Mouse (Mus musculus) gastrocnemius, postnatal 25 days (tissue): ENCODE measurements around the gene Fam234a. TPM values are rescaled to one million over a fixed set of nuclear protein-coding genes. Genes with fewer than 3 reads are reported as not detected.
"Not testable (repeated sequence)": the region's sequence is repeated elsewhere in the genome, so short reads cannot be mapped to it uniquely, and the experiment has no call there.

Source experiments
- DNase-seq: peaks from one replicate; pipeline ENCODE4 v3.0.0; 2022
- total RNA-seq, 2 experiments: library from RNA; stranded (reverse); gene quantifications; 1 replicate in 1 of 2; 2 replicates in 1 of 2; pipeline ENCODE4 v1.2.3; 2021

Gene Fam234a
- total RNA-seq, 2 experiments from 2014 or later, result 61.0 to 71.0 TPM

DNA sequence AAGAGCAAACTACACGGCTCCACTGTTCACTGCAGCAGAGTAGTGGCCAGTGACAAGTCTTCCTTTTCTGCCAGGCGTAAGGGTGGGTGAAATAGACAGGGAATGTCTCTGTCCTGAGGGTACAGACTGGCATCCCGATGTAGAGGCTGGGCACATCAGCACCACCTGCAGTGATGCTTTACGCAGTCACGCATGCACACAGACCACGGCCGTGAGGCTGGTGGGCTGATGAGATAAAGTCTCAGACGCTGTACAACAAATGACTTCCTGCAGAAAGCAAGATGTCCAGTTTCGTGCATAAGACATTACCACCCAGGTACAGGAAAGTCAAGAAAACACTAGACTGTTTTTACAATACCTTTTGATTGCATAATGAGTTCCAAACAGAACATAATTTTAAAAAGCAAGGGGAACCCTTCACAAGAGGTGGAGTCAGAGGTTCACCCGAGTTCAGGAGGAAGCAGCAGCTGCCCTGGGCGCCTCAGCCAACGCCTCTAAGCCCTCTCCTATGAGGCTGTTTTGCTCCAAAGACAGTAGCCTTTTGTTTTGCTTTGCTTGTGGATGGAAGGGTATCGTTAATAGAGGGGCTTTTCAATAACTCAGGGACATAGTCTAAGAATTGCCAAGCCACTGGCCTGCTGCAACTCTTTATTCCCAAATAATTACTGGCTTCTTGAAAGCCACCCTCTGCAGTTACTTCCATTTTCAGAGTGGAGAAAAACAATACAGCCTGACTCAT is 8.8 kb downstream of the Fam234a start:
- no peak for DNase-seq

DNA sequence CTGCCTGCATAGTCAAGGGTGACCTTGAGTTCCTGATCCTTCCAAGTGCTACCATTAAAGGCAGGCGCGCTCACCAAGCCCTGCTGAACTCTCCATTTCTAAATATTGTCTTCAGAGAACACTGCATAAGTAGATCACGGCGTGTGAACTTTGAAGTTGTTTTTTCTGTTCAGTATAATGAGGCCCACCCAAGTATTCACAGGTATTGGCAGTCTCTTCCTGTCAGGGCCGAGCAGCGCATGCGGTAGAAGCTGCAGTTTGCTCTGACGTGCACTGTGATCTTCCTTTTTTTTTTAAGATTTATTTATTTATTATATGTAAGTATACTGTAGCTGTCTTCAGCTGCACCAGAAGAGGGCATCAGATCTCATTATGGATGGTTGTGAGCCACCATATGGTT is 9.7 kb downstream of the Fam234a start:
- DNase-seq, result no peak

DNA sequence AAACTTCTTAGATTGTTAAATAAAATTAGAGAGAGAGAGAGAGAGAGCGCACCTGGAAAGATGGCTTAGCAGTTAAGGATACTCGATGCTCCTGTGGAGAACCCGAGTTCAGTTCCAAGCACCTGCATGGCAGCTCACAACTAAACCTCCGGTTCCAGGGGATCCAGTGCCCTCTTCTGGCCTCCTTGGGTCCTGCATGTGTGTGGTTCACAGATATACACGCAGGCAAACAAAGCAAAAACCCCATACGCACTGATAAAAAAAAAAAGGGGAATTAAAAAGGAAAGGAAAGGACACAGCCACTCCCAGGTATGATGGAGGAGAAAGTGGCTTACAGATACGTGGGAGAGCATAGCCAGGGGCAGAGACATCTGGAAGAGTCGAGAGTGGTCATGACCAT is 11.2 kb downstream of the Fam234a start:
- DNase-seq, result no peak

DNA sequence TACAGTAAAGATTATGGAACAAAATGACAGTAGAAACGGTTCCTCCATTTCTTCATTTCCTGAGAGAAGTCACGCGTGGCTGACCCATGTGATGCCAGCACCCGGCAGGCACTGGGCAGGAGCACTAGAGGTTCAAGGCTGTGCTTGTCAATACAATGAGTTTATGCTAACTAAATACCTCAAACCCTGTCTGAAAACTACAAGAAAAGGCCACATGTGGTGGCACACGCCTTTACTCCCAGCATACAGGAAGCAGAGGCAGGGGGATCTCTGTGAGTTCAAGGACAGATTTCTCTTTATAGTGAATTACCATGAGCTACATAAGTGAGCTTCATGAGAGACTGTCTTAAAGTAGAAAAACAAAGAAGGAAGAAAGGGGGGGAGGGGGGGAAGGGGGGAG is 12.9 kb downstream of the Fam234a start:
- no peak for DNase-seq

DNA sequence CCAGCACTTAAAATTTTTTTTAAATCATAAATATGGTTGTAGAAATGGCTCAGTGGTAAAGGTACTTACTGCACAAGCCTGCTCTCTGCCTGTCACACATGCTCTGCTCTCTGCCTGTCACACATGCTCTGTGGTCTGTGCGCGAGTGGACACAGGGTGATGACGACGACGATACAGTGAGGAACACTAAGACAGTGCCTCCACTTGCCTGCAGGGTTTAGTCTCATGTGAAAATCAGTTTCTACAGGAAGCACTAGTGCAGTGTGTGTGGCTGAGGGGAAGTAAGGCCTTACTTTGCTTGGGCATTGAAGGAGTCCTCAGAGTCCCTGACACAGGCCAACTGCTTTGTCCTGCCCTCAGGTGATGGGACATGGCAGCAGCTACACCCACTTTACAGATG is 14.3 kb downstream of the Fam234a start:
- DNase-seq, result no peak

DNA sequence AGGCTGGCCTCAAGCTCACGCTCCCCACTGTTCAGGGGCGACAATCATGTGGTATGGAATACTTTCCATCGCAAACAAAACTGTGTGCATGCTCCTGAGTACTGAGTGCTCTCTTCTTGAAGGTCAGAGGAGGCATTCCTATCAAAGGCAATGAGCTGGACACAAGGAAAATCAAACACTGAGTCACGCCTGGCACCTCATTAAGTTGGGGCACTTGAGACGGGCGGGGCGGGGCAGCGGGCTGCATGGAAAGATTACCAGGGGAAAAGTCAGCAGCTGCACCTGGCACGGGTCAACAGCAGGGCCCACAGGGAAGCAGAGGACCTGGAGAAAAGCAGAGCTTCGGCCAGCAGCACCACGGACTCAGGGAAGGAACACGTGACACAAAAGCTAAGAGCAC is 18.9 kb downstream of the Fam234a start:
- no peak for DNase-seq

DNA sequence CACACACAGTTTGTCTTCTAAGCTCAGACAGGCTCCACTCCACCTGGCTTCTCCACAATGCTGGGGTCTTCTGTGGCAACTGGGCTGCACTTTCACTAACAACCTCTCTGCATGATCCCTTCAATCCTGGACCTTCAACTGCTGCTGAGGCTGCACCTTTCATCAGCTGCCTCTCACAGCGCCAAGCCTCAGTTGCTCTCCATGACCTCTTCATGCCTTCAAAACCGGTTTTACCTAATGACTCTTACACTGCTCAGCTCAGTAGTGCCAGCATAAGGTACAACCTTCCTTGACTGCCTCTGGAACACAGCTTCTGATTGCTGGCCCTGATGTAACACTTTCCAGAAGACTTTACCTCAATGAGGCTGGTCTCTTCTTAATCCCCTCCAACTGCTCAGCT is 22.5 kb downstream of the Fam234a start:
- no peak for DNase-seq

DNA sequence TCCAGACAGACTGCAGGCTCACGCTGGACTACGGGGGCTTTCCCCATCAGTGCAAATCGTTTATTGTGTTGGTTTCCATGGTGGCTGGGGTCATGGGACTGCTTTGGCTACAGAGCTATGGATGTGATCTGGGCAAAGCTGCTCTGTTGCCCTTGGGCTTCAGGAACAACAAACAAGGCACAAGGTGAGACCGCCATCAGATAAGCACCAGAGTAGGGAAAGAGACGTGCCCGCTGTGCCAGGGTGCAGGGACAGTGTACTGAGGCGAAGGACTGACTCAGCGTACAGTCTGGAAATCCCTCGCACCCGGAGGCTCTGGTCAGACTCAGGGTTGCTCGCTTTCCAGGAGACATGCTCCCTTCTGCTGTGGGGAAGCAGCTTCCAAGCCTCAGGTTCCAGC is 31.4 kb downstream of the Fam234a start:
- no peak for DNase-seq

DNA sequence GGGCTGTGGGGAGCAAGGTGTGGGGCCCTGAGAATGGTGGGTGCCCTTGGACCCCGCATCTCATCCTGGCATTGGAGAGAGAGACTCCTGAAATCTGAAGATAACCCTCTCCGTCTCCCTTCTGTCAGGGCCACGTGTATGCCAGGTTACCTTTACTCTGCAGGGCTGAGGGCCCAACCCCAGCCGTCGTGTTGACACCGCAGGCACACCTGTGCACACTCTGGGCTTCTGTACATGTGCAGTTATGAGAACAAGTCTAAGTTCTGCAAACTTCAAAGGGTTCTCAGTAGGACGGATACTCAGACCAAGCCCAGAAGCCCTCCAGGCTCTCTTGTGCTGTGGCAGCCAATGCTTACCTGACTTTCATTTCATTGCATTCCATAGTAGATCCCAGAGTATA is 31.8 kb downstream of the Fam234a start:
- no peak for DNase-seq

DNA sequence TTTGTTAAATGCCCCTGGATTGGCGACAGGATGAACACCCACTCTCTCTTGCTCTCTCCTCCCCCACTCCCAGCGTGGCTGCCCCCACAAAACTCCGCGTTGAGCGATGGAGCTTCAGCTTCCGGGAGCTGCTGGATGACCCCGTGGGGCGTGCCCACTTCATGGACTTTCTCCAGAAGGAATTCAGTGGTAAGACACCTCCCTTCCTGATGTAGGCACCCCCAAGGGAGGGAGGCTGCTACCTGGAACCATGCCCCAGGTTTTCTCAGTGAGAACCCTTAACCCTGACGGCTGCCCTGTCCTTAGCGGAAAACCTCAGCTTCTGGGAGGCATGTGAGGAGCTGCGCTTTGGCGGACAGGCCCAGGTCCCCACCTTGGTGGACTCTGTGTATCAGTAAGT is 36.4 kb downstream of the Fam234a start, which contains the start of gene Arhgdig:
Arhgdig (minus strand) TSS at position 101 of the 400 bp plus-strand sequence.
- no peak for DNase-seq

DNA sequence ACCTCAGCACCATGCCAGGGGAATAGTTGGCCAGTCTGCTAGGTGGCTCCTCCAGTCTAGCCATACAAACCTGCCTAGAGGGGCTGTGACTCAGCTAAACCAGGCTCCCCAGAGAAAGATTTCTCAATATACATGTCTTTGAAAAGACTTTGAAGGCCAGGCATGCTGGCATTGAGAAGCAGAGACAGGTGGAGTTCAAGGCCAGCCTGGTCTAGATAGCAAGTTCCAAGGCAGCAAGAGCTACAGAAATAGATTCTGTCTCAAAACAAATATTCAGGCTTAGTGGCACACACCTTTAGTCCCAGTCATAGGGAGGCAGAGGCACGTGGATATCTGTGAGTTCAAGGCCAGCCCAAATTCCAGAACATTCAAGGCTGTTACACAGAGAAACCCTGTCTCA is 37.6 kb downstream of the Fam234a start:
- no peak for DNase-seq

DNA sequence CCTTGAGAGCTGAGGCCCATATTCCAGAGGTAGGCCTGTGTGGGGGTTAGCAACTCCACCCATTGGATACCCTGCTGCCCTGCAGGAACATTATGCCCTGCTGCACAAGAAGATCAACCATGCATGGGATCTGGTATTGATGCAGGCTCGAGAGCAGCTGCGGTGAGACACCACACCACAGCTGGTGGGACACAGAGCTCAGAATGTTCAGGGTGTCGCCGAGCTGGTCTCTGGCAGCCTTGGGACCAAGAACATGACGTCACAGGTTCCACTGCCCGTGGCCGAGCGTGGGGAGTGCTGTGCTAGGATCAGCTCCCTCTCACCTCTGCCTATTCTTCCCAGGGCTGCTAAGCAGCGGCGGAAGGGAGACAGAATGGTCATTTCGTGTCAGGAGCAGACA is 39.3 kb downstream of the Fam234a start:
- no peak for DNase-seq

DNA sequence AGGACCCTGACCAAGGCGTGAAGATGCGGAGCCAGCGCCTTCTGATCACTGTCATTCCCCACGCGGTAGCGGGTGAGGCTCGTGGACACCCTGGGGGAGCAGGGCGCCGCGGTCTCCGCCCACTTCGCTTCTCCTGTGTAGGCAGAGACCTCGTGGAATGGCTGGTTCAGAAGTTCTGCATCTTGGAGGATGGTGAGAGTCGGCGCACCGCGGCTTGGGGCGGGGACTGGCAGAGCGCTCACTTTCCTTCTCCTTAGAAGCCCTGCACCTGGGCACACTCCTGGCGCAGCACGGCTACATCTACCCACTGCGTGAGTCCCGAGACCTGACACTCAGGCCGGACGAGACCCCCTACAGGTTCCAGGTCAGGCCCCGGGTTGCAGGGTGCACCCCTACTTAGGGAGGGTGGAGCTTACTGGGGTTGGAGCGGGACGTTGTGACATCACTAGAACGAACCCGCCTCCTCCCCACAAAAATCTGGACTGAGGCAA is 40.7 kb downstream of the Fam234a start:
- DNase-seq, result no peak

DNA sequence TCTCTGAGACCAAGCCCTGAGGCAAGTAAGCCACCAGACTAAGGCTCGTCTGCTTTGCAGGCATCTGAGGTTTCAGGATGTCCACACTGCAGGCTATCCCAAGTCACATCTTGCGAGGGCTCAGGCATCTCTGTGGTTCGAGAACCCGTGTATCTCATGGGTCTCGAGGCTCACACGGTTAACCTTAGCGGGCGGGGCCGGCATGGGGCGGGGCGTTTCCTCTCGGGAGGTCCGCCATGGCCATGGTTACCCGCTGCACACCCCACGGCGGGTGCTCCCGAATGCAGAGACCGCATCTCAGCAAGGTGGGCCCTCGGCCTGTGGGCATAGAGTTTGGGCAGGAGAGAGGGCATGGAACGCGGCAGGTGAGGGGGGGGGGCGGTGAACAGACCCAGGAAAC is 41.3 kb downstream of the Fam234a start, which contains the start of gene Rgs11:
Rgs11 (plus strand) TSS at position 215 of the 400 bp plus-strand sequence.
- DNase-seq, result no peak

DNA sequence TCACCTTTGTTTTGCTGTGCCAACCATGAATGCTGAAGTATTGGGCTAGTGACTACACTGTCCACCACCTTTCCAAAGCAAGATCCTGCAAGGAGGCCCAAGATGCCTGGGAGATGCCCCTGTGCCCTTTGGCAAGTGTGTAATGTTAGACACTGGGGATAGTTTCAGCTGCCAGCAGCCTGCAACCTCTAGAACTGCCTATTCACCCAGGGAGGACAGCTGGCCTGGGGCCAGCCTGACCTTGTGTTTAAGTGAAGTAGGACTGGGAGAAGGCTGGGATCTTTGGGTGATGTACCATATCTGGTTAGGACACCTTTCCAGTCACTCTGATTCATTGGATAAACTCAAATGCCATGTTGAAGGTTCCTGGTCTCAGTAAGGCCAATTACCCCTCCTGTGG is 42.0 kb downstream of the Fam234a start:
- DNase-seq, result no peak

DNA sequence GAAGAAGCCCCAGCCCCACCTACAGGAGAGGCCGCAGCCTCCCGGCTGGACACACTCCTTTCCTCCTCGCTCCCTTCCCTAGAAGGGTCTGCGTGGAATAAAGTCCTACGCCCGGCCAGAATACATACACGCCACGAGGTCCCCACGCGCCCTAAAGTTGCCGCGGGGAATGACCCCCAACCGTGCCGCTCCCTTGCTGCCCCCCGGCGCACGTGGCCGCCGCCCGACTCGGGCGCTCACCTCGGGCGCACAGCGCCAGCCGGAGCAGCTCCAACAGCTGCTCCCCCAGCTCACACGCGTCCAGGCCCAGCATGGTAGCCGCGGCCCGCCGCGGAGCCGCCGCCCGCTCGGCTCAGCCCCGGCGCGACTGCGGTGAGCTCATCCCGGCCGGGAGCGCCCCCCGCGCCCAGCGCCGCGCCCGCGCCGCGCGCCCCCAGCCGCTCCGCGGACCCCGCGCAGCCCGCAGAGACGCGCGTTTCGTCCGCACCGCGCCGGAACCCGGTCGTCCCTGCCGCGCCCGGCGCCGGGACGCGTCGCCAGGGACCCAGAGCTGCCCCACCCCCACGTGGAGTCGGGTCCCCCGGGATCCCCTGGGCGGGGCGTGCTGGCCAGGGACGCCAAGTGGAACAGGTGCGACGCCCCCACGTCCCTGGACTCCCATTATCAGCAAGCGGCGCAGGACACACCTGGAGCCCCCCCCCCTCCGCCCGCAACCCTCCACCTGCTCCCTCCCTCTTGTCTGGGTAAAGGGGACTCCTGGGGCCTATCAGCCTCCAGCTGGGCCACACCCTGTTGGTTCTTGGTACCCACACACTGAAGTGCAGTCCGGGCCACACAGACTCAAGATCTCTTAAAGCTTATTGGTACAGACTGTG is 43.0 kb downstream of the Fam234a start:
- no peak for DNase-seq

DNA sequence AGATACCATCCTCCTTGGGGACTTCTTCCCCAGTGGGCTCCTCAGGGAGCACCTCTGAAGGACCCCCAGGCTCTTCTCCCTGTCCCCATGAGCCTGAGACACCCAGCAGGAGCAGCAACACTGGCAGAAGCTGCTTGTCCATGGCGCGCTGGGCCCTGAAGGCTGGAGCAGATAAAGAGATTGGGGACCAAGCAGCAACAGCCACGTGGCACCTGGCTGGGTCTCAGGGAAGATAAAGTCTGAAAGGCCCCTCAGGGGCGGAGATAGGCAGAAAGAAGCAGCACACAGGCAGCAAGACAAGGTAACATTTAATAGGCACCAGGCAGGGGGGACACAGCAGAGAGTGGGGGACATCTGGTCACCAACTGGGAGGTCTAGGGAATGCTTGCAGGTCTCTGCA is 45.1 kb downstream of the Fam234a start, which contains the start of gene Pdia2:
Pdia2 (minus strand) TSS at position 196 of the 400 bp plus-strand sequence.
- DNase-seq, result no peak

DNA sequence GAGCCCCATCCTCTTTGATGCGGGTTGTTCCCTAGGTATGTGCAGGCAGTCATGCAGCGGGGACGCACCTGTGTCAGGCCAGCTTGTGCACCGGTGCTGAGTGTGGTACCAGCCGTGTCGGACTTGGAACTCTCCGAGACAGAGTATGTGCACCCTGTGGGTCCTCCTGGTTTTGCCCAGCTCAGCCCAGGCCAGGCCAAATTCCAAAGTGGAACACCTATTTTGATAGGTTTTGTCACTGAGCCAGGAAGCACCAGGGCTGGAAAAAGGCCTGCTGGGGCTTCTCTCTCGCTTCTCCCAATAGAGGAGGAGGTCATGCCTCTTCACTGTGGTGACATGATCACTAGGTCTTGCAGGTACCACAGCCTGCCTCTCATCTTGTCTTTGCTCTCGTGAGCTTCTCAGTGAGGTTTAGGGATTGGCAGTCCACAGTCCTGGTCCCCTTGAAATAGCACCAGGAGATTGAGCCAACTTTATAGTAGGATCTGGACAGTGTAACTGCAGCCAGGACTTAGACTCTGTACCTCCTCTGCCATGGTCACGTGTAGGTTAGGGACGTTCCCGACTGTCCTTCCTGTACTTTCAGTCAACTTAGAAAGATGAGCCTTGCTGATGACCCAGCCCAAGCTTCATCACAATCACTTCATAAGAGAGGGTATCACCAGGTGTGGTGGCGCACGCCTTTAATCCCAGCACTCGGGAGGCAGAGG is 51.4 kb downstream of the Fam234a start:
- no peak for DNase-seq

DNA sequence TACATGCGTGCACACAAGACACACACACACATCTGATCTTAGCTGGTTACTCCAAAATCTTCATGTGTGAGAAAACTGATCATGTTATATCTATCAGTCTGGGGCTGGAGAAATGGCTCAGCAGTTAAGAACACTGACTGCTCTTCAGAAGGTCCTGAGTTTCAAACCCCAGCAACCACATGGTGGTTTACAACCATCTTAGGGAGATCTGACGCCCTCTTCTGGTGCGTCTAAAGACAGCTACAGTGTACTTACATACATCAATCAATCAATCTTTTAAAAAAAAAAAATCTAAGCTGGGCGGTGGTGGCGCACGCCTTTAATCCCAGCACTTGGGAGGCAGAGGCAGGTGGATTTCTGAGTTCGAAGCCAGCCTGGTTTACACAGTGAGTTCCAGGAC is 52.6 kb downstream of the Fam234a start:
- DNase-seq, result not testable (repeated sequence)

DNA sequence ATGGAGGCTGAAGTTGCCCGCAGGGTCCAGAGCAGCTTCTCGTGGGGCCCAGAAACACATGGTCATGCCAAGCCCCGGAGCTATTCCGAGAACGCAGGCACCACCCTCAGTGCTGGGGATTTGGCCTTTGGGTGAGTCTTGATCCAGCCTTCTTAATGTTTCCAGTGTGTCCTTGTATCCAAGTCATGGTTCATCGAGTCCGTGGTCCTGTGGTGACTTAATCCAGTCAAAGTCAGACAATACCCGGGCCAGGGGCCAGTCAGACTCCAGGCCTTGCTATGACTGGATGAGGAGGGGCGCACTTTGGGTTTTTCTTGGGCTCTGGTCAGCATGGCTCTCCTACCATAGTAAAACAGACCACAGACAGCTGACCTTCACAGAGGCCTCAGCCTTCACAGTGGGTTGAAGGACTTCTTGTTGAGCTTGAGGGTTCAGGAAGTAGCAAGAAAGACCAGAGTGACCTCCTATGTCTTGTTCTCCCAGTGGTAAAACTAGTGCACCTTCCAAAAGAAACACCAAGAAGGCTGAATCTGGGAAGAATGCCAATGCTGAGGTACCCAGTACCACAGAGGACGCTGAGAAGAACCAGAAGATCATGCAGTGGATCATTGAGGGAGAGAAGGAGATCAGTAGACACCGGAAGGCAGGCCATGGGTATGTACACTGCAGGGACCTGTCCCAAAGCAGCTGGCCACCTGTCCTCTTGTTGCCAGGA is 55.8 kb downstream of the Fam234a start:
- DNase-seq, result no peak

DNA sequence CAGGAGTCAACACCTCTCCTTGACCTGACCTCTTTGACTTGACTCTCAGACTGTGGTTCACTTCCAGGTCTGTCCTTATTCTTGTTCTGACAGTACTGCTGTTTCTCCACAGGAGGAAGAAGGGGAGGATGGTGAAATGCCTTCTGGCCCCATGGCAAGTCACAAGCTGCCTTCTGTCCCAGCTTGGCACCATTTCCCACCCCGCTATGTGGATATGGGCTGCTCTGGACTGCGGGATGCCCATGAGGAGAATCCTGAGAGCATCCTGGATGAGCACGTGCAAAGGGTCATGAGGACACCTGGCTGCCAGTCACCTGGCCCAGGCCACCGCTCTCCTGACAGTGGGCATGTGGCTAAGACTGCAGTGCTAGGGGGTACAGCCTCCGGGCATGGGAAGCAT is 56.5 kb downstream of the Fam234a start:
- no peak for DNase-seq

DNA sequence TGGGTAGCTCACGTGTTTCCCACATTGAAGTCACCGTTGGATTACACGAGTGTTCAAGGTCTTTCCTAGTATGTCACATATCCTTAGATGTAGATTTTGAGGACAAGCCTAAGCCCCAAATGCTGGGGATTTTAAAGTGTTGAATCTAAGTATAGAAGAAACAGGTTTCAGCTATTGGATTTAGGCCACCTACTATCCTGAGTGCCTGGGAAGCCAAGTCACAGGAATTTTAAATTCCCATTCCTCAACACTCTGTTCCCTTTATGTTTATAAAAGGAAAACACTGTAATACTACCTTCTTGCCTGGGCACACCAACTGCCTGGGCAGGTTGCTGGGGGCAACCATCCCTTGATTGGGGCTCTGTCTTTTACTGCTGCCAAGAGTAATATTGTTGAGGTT is 62.9 kb downstream of the Fam234a start:
- no peak for DNase-seq
